Mouse (Mus musculus) lung, adult 2 months (tissue): ENCODE measurements at regions not wholly inside any gene's neighbourhood (a gene's known extent, or its start where the extent isn't known, plus 50 kb on each side); places are given as distances from the start of the nearest gene placed in this dataset.

Source experiments
- CTCF ChIP-seq: fragments of 200-500 bp; IDR thresholded peaks from 2 replicates; pipeline ENCODE4 v1.5.1; 2011; ENCODE audit warnings: mild to moderate bottlenecking, low read length, control low read depth; ENCODE audit not compliant: insufficient read depth
- POLR2A ChIP-seq: fragments of 200-500 bp; IDR thresholded peaks from 2 replicates; pipeline ENCODE4 v1.6.1; 2011; ENCODE audit warnings: low read depth, mild to moderate bottlenecking, control low read depth, low read length, borderline replicate concordance; ENCODE audit errors: extremely low read depth

- no peak for TF ChIP-seq CTCF
- no peak for TF ChIP-seq POLR2A
Measured at GRCm38 (mm10) chr12:12534779-12535178, 272.8 kb downstream of the Fam49a start.
